In the genomic region with DNA sequence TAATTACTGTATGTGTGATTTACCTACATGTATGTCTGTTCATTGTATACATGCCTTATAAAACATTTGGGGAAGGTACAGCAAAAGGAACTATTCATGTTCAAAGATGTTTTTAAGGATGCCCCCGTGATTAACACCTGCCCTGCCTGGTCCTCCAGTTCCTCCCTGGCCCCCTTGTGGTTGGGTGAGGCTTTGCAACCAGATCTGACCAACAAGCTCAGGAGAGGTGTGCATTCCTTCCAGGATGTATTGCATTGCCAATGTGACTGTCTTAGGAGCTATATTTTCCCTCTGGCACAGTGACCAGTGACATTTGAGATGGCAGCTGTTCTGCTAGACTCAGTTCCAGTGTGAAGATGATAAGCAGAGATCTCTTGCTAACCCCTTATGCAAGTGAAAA, we compare ENCODE assay signal across 8 mouse cellular contexts. TPM values are rescaled to one million over a fixed set of nuclear protein-coding genes. Genes with fewer than 3 reads are reported as not detected.
A peak's percentile ranks its signal among the peaks of the same experiment; 100 is the strongest.
DNase-seq lines count a peak whose midpoint lies in the region; ATAC-seq lines count a peak whose summit lies in the region.

No protein-coding gene starts in this region.

- DNase-seq in frontal cortex, postnatal 14 days (ENCODE audit: low spot score in 2 of 2), result no peak
- peak; percentile 63 for DNase-seq in urinary bladder, postnatal 14 days (ENCODE audit: low spot score)
- no peak for DNase-seq in urinary bladder, adult 2 months (ENCODE audit: low spot score)
- DNase-seq in cerebellum, adult 11-12 months, result peak; percentile 36
- DNase-seq in gastrocnemius, postnatal 36 days, result peak; percentile 61 to 77
- DNase-seq in lung, adult 18-20 months, result peak; percentile 60 to 64
- DNase-seq in spleen, postnatal 10 days (ENCODE audit: low spot score in 2 of 2), result peak; percentile 35 to 76

- peak; percentile 59; the same call in 1 of the 2 replicates for ATAC-seq in frontal cortex, adult (ENCODE audit: low TSS enrichment)

- intact Hi-C loops in gastrocnemius, postnatal 36 days (cut with DNase I), result loop anchor here (5.0 kb wide), 1 partner anchor 237 kb away; no protein-coding TSS in a partner anchor

RNA-seq across cellular contexts. Expression of a gene that starts 16.8 kb away (rescaled TPM):
- polyA plus RNA-seq in urinary bladder, adult 2 months (2012; rRNA removed), result 122 and 125 TPM in 2 replicates
- total RNA-seq in gastrocnemius, postnatal 36 days (2021), result 10 to 100 TPM; 52.8 to 64.7 TPM

Comparison
In these comparisons a context has a peak if more than half of its experiments do, and no peak if none do; other contexts are left out.
1. DNase-seq: peak in urinary bladder, postnatal 14 days (single experiment), cerebellum, adult 11-12 months (single experiment), gastrocnemius, postnatal 36 days (2 of 2), lung, adult 18-20 months (2 of 2) and spleen, postnatal 10 days (2 of 2); none in frontal cortex, postnatal 14 days (0 of 2) and urinary bladder, adult 2 months (single experiment).